Mouse (Mus musculus) adrenal gland, postnatal 4 days (tissue): ENCODE data around the gene Tmem181a. TPM values are rescaled to one million over a fixed set of nuclear protein-coding genes. Genes with fewer than 3 reads are reported as not detected.
"Not testable (repeated sequence)": the region's sequence is repeated elsewhere in the genome, so short reads cannot be mapped to it uniquely, and the experiment has no call there.

Source experiments
- DNase-seq, 2 experiments: peaks; one replicate each; pipeline ENCODE4 v3.0.0; 2021 to 2022; ENCODE audit warnings: low spot score in 2 of 2, mixed read lengths in 2 of 2
- total RNA-seq, 2 experiments: library from RNA; stranded (reverse); gene quantifications; 2 replicates each; pipeline ENCODE4 v1.2.3; 2021

Tmem181a gene
- total RNA-seq, 2 experiments from 2014 or later: 20.7 to 22.2 TPM

DNA sequence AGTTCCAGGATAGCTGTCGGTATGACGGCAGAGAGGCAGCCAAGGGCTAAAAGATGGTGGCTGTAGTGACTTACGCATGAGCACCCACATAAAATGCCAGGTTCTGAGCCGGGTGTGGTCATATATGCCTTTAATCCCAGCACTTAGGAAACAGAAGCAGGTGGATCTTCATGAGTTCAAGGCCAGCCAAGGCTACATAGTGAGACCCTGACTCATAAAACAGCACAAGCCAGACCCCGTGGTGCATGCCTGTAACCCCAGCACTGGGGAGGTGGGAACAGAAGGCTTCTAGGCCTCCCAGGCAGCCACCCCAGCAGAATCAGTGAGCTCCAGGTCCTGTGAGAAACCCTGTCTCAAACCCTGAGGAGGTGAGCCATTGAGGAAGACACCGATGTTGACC is 48.2 kb downstream of the Tmem181a start:
- not testable (repeated sequence) for DNase-seq

DNA sequence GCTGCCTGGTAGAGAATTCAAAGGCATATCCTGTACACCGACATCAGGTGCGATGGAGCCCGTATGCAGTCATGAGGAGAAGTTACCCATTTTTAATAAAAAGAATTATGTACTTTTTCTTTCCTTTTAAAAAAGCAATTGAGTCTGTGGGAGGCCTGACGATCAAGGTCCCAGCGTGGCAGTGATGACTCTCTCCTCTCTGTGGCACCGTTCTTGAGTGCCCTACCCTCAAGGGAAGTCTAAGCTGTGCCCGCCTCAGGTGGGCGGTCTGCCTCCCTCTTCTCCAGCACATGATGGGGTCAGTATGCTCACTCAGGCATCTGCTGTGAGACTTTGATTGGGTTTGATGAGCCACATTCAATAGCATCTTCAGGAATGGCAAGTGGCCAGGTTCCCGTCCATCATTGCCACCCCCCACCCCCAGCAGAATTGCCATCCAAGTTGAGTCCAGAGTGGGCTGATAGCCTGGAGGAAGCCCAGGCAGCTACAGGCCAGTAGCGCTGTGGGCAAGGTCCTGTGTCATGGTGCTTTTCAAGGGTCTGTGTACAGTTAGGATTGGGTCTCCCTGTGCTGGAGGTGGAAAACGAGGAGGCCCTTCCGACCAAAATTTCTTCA is 49.1 kb downstream of the Tmem181a start:
- DNase-seq: not testable (repeated sequence)

DNA sequence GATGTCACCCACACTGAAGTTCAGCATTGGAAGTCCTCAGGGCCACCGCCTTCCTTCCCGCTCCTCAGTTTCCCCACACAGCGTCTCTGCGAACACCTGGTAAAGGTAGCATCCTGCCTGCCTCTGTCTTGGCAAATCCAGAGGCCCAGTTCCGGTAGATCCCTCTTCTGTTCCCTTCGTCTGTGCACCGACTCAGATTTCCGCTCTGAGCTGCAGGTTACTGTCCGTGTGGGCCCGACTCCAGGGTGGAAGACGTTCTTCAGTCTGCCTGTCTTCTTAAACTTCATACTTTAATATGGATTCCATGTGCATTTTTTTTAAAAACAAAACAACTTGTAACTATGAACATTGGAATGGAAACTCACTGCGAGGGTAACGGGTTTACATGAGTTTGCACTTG is 49.8 kb downstream of the Tmem181a start:
- DNase-seq: not testable (repeated sequence)

DNA sequence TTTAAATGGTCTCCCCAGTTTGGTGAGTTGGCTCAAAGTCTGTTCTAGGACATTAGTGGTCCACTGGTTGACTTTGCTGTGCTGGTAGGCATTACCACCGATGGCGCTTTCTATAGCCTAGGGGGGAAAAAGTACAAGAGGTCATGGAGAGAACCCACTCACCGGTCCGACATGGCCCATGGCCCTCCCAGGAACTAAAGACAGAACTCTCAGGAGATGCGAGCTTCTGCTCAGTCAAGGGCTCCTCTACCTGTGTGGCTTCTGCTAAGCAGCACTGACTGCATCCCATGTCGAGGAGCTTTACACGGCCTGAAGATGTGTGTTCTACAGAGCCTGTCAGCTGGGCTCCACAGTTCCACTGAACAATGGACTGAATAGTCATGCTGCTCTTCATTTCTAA is 55.1 kb downstream of the Tmem181a start:
- DNase-seq: not testable (repeated sequence)

DNA sequence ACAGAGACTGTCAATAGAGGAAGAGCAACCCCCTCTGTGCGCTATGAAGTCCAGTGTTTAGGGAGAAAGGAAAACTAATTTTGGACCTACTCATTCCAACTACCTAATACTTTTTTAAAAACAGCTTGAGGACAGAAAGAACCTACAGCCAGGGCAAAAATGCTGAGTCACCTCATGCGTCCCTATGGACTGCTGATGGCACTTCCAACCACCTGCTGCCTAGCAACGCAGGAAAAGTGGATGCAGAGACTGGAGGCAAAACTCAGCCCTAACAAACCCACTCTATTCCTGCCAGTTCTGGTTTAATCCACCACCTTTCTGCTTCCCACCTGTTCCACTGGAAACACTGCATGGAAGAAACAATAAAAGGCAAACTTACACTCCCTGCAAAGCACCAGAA is 56.1 kb downstream of the Tmem181a start:
- DNase-seq: not testable (repeated sequence)

DNA sequence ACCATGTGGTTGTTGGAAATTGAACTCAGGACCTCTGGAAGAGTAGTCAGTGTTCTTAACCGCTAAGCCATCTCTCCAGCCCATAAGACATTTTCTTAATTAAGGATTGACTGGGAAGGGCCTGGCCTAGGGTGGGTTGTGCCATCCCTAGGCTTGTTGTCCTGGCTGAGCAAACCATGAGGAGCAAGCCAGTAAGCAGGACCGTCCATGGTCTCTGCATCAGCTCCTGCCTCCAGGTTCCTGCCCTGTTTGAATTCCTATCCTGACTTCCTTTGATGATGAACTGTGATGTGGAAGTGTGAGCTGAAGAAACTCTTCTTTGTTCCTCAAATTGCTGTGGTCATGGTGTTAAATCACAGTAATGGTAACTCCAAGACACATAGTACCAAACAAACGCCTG is 57.8 kb downstream of the Tmem181a start:
- not testable (repeated sequence) for DNase-seq

DNA sequence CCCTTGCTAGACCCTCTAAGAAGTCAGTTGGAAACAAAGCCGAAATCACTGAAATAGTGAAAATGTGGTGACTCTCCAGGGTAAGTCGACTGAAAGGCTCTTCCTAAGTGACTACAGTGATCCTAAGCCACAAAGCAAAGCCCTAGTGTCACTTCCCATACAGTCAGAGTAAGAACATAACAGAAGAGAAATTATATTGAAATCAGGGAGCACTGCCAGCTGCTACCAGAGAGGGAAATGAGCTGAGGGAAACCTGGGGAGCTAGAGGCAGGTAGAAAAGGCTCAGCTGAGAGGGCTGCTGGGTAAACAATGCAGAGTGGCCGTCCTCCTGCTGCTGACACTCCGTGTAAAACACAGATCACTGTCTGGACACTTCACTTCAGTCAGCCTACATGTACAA is 59.0 kb downstream of the Tmem181a start:
- not testable (repeated sequence) for DNase-seq

DNA sequence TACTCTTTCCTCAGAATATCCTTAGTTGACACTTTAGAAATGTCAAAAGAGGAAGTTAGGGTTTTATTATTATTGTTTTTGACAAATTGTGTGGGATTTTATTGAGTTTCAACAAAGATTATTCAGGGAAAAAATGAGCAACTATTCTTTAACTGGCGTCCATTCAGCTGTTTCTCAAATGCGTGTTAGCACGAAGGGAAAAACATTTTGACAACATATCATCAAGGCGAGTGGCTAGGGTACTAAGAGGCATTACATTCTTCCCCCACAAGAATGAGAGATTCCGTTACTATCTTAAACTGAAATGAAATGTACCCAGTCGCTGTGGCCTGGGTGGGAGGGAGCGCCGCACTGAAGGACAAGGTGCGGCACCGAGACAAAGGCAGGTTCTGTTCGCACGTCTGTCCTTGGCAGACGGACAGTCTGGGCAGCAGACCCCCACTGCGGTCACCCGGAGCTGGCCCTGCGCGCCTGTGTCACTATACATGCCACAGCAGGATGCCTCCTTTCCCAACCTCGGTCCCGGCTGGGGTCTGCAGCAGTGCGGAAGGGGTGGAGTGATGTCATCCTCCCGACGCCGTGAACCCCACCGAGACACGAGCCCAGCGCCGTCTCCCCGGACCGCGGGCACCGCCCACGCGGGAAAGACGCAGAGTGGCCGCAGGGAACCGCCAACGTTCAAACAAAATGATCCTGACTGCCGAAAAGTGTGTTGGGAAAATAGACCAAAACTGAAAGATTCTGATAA is 59.9 kb downstream of the Tmem181a start:
- peak; percentile 32 to 42 for DNase-seq

DNA sequence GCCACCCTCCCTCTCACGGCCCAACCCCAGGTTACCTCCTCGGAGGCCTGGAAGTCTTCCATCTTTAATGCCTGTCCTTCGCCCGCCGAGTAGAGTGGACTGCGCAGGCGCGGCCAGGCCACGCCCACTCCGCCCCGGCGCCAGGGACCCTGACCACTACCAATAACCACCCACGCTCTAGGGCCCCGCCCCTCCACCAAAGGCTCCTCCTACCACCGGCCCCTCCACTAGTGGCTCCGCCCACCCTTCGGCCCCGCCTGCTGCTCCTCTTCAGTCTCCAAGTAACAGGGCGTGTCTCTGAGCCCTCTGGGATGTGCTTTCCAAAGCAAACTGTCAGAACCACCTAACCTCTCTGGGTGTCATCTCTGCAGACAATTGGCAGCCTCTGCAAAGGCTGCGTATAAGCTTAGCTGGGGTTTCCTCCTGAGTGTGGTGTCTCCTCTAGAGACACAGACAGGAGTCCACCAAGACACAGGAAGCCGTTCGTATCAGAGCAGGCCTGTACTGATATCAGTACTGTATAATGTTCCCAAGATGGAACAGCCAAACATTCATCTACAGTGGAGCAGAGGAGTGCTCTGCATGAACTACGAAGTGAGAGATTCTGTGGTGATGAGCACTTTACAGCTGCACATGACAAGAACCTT is 60.8 kb downstream of the Tmem181a start, which contains the start of gene Dynlt1a:
TSS of gene Dynlt1a (minus strand) at position 162 of the 647 bp plus-strand sequence.
- peak; percentile 100 for DNase-seq

DNA sequence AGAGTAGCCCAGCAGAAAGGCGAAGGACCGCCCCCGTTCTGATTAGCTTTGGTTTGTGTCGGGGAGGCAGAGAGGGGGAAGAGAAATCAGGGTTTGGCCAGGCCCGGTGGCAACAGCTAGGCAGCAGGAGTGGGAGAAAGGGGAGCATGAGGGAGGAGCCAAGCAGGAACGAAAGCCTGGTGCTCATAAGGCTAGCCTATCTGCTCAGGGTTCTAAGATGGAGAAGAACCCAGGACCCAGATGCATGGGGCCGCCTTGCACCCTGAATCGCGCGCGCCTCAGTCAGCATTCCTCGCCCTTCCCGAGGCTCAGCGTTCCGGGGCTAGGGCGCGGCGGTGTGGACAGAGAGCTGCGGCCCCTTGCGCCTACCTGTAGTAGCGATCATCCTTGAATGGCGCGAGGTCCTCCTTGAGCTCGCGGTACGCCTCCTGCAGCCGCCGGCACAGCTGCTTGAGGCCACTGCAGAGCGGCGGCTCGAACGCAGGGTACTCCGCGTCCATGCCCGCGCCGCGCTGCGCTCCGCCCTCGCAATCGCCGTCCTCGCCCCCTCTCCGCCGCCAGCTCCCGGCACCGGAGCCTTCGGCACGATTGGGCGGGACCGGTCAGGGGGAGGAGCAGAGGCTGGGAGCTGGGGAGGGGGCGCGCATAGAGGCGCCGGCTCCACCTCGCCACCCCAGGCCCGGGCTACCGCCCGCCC is 64.6 kb downstream of the Tmem181a start:
- DNase-seq: not testable (repeated sequence)

DNA sequence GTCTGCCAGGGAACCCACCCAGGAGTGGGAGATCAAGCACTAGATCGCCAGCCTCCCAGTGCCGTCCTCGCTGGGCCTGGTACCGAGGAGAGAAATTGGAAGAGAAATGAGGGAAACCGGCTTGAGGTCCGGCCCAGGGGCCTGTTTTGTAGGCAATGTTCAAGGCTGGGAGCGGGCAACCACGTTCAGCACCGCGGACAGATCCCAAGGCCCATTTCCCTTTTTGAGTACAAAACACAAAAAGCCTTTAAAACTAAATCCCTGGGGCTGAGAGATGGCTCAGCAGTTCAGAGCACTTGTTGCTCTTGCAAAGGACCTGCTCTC is 65.1 kb downstream of the Tmem181a start:
- DNase-seq: not testable (repeated sequence)

DNA sequence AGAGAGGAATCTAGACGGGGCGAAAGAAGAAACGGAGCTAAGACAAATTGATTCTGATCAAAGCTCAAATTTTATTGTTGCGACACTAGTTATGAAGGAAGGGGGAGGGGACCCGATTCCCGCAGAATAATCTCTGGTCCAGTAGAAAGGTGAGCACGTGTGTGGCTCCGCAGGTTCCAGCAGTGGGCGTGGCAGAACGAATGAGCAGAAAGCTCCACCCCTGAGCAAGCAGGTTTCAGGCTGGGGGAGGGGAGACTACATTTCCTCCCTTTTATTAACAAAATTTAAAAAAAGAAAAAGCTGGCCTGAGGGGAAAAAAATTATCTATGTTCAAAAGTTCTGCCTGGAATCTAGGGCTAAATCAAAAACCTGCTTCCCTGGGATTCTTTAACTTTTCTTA is 68.4 kb downstream of the Tmem181a start:
- not testable (repeated sequence) for DNase-seq

DNA sequence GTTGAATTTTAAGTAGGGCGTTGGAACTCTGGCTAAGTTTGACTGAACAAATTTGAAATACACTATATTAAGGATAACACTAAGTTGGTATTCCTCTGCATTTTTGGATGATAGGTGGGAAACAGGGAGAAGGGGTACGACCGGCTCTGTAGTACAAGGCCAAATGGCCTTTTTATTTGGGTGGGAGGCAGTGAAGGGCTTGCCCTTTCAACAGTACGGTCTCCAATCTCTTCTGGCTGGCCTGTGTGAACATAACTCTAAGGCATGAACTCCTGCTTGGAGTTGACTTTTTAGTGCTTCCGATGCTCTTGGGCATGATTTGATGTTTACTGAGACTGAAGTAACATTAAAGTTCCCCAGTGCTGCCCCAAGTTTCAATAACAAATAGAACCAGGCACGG is 68.9 kb downstream of the Tmem181a start:
- not testable (repeated sequence) for DNase-seq

DNA sequence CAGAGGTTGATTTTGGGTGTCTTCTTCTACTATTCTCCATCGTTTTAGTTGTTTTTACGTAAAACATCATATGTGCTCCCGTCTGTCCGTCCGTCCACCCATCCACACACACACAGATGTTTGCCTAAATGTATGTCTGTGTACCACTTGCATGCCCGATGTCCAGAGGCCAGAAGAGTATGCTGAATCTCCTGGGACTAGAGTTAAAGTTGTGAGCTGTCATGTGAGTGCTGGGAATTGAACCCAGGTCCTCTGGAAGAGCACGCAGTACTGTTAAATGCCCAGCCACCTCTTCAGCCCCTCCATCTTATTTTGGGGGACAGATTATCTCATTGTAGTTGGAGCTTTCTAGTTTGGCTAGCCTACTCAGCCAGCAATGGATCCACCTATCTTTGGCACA is 70.9 kb downstream of the Tmem181a start:
- DNase-seq: not testable (repeated sequence)

DNA sequence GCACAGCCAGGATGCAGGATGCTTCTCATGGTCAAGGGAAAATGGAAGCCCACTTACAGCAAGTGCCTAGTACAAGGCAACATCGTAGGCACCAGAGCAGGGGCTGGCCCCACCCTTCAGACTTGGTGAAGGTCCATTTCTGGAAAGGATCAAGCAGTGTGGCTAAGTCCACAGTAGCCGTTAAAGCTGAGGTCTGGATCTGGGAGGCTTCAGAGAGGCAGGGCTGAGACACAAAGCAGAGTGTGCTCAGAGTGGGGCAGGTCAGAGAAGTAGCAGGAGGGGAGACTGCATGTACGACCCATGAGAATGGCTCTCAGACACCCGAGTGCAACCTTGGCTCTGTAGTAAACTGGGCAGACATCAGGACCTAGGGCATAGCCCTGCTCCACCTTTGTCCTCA is 72.3 kb downstream of the Tmem181a start:
- DNase-seq: not testable (repeated sequence)

DNA sequence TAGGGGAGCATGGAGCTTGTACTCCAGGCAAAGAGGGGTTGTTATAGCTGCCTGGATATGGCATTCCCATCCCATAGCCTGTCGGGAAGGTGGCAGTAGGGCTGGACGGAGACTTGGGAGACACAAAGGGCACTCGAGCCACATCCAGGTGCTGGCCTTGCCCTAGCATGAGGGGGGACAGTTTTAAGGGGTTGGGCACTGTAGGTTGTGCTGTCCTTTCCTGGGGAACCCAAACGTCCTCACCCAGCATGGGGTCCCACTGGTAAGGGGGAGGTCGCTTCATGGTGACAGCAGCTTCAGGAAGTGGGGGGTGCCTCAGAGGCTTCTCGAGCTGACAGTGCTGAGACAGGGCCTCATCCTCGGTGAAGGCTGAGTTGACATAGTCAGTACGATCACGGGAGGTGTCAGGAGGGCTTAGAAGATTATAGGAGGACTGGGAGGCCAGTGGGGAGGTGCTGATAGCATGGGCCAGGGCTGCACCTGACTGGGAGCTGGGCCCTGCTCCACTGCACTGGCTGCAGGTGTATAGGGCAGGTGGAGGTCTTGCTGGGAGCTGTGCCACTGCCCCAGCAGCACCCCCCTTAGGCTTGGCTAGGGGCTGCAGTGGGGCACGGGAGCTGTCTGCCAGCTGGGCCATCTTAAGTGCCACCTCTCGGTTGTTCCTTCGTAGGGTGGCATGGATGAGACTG is 86.1 kb downstream of the Tmem181a start:
- not testable (repeated sequence) for DNase-seq

DNA sequence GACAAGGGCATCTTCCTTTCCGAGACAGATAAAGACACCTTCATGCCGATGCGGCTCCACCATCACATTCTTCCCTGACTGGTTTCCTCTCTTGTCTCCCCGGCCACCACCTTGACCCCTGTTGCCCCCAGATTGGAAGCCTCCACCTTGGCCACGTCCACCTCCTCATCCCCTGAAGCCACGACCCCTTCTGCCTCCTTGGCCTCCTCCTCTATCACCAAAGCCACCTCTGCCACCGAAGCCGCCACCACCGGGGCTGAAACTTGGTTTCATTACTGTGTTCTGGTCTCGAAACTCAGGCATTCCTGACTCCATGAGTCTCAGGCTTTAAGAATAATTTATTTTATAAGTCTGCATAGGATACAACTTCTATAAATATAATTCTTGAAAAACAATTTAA is 98.6 kb downstream of the Tmem181a start:
- DNase-seq: not testable (repeated sequence)
